Mouse (Mus musculus): ENCODE measurements around the gene Slc25a25.
"Not testable (repeated sequence)": the region's sequence is repeated elsewhere in the genome, so short reads cannot be mapped to it uniquely, and the experiment has no call there.

DNA sequence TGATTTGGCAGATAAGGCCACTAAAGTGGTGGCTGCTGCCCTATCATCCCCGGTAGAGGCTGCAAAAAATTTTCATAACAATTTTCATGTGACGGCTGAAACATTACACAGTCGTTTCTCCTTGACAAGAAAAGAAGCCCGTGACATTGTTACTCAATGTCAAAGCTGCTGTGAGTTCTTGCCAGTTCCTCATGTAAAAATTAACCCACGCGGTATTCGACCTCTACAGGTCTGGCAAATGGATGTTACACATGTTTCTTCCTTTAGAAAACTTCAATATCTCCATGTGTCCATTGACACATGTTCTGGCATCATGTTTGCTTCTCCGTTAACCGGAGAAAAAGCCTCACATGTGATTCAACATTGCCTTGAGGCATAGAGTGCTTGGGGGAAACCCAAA lies 24.1 kb upstream of the Slc25a25 start:
- not testable (repeated sequence) for TF ChIP-seq POLR2A (IDR thresholded peaks at IDR 0.05; ENCODE audit: insufficient read length, low read depth); CEBPB (IDR thresholded peaks at IDR 0.05; ENCODE audit: insufficient read depth, poor library complexity, severe bottlenecking); MAX (IDR thresholded peaks at IDR 0.05; ENCODE audit: low read depth); POLR2AphosphoS2 (IDR thresholded peaks at IDR 0.05; ENCODE audit: insufficient read length, low read depth); USF1 (IDR thresholded peaks at IDR 0.05; ENCODE audit: low read depth); TCF3 (IDR thresholded peaks at IDR 0.05; ENCODE audit: insufficient read length, low read depth); E2F4 (IDR thresholded peaks at IDR 0.05; ENCODE audit: insufficient read depth); TCF12 (IDR thresholded peaks at IDR 0.05; ENCODE audit: insufficient read depth, poor library complexity, severe bottlenecking); MYOG (IDR thresholded peaks at IDR 0.05; ENCODE audit: control insufficient read depth in 1 of 3, insufficient read depth in 1 of 3, insufficient read length in 2 of 3, low read depth in 2 of 3); MYOD1 (IDR thresholded peaks at IDR 0.05; ENCODE audit: control insufficient read depth in 1 of 3, insufficient read length in 2 of 3, low read depth in 2 of 3)

Measured in myocyte (in vitro differentiated cells).